Mouse (Mus musculus) kidney, adult 18-20 months (tissue): ENCODE measurements around the gene Lepr.

Experiments used
- DNase-seq: peaks from one replicate; pipeline ENCODE4 v3.0.0; 2021

Gene Lepr

GRCm38 (mm10) chr4:101717367-101718121 lies at the start of gene Lepr:
Gene Lepr (plus strand): TSS chr4:101717404.
- DNase-seq, result peak; percentile 29

- DNase-seq, result no peak
Observed at GRCm38 (mm10) chr4:101669161-101669560, 48.0 kb upstream of the Lepr start.

GRCm38 (mm10) chr4:101669811-101670210 lies 47.4 kb upstream of the Lepr start:
- no peak for DNase-seq

- no peak for DNase-seq
Observed at GRCm38 (mm10) chr4:101674790-101675189, 42.4 kb upstream of the Lepr start.

- peak; percentile 40 for DNase-seq
Observed at GRCm38 (mm10) chr4:101675726-101676125, 41.5 kb upstream of the Lepr start.

GRCm38 (mm10) chr4:101682620-101683019 lies 34.6 kb upstream of the Lepr start:
- no peak for DNase-seq

- DNase-seq, result no peak
Observed at GRCm38 (mm10) chr4:101683086-101683485, 34.1 kb upstream of the Lepr start.

- DNase-seq, result no peak
Observed at GRCm38 (mm10) chr4:101684821-101685220, 32.4 kb upstream of the Lepr start.

- DNase-seq, result no peak
Observed at GRCm38 (mm10) chr4:101686227-101686810, 30.9 kb upstream of the Lepr start.

- no peak for DNase-seq
Observed at GRCm38 (mm10) chr4:101689241-101689640, 28.0 kb upstream of the Lepr start.

- DNase-seq, result no peak
Observed at GRCm38 (mm10) chr4:101689645-101690044, 27.6 kb upstream of the Lepr start.

GRCm38 (mm10) chr4:101692892-101693291 lies 24.3 kb upstream of the Lepr start:
- DNase-seq, result no peak

- no peak for DNase-seq
Observed at GRCm38 (mm10) chr4:101694529-101694928, 22.7 kb upstream of the Lepr start.

GRCm38 (mm10) chr4:101697236-101697635 lies 20.0 kb upstream of the Lepr start:
- no peak for DNase-seq

GRCm38 (mm10) chr4:101699423-101699822 lies 17.8 kb upstream of the Lepr start:
- DNase-seq, result no peak

GRCm38 (mm10) chr4:101700892-101701640 lies 16.1 kb upstream of the Lepr start:
- DNase-seq, result no peak

GRCm38 (mm10) chr4:101705325-101705724 lies 11.9 kb upstream of the Lepr start:
- DNase-seq, result no peak

- no peak for DNase-seq
Observed at GRCm38 (mm10) chr4:101707234-101707633, 10.0 kb upstream of the Lepr start.

- no peak for DNase-seq
Observed at GRCm38 (mm10) chr4:101707953-101708352, 9.3 kb upstream of the Lepr start.

- no peak for DNase-seq
Observed at GRCm38 (mm10) chr4:101710361-101710760, 6.8 kb upstream of the Lepr start.

GRCm38 (mm10) chr4:101711100-101711499 lies 6.1 kb upstream of the Lepr start:
- no peak for DNase-seq

- no peak for DNase-seq
Observed at GRCm38 (mm10) chr4:101712563-101712962, 4.6 kb upstream of the Lepr start.

- DNase-seq, result no peak
Observed at GRCm38 (mm10) chr4:101715302-101715701, 1.9 kb upstream of the Lepr start.

- DNase-seq, result no peak
Observed at GRCm38 (mm10) chr4:101715805-101716204, 1.4 kb upstream of the Lepr start.
